Mouse (Mus musculus) urinary bladder, postnatal 10 days (tissue): ENCODE results near the gene Shb.

Experiments used
- DNase-seq: peaks from one replicate; pipeline ENCODE4 v3.0.0; 2022; ENCODE audit warnings: low spot score

The Shb gene

GRCm38 (mm10) chr4:45452569-45453111, 79.6 kb downstream of the Shb start:
- no peak for DNase-seq

DNA sequence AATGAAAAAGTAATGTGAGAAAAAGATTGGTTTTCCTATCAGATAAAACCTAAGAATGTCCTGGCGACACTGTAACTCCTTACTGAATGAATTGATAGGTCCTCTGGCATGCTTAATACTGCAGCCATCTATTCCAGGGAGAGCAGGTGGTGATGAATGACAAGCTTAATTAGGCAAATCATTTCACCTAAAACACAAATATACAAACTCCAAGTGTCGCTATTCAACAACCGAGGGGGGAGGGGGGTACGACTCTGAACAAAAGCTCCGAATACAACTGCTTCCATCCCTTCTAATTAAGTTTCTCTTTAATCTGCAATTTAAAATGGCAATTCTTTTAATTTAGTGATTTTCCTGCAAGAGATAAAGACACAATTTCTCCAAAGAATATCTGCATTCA, 83.3 kb downstream of the Shb start:
- DNase-seq = no peak

DNA sequence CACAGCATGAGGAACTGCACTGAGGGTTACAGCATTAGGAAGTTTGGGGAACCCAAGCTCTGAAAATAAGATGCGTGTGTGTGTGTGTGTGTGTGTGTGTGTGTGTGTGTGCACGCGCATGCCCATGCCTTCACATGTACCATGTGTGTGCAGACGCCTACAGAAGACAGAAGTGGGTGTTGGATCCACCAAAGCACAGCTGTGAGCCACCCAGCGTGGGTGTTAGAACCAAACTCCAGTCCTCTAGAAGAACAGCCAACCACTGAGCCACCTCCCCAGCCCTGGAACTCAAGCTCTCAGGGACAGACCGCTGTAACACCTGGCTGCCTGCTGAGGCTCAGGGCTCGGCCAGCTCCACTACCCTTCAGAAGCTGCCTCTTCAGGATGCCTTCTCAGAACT, 83.8 kb downstream of the Shb start:
- no peak for DNase-seq

GRCm38 (mm10) chr4:45447196-45447595, 85.1 kb downstream of the Shb start:
- no peak for DNase-seq

- no peak for DNase-seq
Measured at GRCm38 (mm10) chr4:45445235-45445634, 87.0 kb downstream of the Shb start.

DNA sequence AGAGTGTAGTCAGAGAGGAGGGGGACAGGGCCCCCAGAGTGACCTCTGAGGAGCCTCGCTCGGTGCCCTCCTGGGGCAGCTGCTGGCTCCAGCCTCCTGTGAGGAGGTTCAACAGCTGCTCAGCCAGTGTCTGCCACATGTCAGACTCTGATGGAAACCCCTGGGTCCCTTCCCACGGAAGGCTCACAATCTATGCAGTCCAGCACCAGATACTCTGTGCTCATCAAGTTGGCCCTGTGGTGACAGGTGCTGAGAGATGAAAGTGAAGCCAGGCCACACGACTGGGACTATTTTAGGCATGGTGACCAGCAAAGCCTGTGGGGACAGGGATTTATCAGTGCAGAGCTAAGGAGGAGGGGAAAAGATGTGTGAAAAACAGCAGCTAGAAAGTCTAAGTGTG, 87.5 kb downstream of the Shb start:
- no peak for DNase-seq

DNA sequence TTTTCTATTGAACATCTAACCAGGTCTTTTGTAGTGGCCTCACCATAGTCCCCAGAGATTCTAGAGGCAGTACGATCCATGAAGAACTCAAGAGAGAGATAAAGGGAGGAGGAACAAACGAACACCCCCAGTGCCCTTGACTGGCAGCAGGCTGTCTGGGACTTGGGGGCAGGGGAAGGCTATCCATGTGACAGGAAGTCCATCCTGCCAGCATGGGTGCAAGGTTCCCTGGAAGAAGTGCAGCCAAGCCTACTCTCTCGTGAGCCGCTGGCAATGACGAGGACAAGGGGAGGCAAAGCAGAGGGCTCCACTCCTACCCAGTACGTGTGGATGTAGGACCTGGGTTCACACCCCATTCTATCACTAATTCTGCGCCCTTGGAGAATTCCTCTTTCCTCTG, 88.6 kb downstream of the Shb start:
- no peak for DNase-seq

DNA sequence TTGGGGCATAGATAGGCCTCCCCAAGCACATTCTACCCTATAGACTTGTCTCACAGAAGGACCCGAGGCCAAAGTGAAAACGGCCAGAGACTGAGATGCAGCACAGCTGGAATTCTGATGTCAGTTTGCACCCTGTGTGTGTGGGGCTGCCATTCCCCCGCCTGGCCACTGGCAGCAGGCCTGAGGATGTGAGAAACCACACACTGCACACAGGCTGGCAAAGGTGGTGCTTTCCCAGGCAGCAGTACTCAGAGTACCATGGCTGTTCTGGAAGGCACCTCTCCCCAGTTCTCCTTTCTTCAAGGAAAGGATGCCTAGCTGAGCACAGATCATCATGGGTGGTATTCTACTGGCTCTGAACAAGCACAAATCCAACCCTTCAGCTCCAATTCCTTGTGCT, 90.0 kb downstream of the Shb start:
- no peak for DNase-seq

DNA sequence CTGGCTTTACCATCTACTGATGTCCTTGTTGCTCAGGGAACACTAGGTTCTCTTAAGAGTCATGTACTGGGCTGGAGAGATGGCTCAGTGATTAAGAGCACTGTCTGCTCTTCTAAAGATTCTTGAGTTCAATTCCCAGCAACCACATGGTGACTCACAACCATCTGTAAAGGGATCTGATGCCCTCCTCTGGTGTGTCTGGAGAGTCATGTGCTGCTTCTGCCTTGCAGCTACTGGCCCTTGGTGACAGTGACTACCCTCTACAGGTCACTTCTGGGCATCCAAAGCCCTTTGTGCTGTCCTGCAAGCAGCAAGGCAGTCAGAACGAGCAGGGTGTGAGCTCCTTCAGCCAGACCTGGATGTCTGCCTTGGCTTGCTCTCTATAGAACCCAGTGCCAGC, 90.5 kb downstream of the Shb start:
- DNase-seq = no peak

DNA sequence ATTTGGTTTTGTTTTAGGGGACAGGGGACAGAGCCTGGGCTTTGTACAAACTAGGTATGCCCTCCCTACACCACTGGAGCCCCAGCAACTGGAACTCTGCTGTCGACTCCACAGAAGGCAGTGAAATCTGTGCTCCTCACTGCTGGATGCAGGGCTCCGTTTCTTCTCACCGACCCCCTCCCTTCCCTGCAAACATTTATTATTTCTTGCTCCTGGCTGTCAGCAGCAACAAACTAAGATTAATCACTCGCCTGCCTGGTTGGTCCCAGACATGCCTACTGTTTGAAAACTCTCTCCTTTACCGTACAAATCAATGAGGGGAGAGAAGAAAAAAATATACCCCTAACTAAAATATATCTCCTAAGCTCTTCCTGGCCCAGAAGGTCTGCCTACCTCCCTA, 93.0 kb downstream of the Shb start:
- no peak for DNase-seq

- no peak for DNase-seq
Measured at GRCm38 (mm10) chr4:45437010-45437409, 95.3 kb downstream of the Shb start.

- no peak for DNase-seq
Measured at GRCm38 (mm10) chr4:45436383-45436913, 95.8 kb downstream of the Shb start.

GRCm38 (mm10) chr4:45435899-45436298, 96.4 kb downstream of the Shb start:
- DNase-seq = no peak

DNA sequence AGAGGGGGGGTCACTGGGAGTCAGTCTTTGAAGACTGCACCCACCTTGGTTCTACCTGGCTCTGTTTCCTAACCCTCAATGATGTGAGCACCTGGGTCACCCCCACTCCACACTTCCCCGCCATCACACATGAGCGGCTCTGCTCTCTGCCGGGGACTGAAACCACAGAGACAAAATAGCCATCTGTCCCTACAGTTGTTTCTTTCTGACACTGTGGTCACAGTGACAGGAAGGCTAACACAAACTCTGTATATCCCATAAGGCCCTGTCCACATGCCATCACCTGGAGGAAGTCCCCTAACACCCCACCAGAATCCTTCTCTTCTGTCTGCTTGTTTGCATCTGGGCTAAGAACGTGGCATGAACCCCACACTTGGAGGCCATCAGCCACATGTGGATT, 97.6 kb downstream of the Shb start:
- DNase-seq = no peak

- DNase-seq = no peak
Measured at GRCm38 (mm10) chr4:45434071-45434470, 98.2 kb downstream of the Shb start.

GRCm38 (mm10) chr4:45431806-45432205, 100.5 kb downstream of the Shb start:
- no peak for DNase-seq

GRCm38 (mm10) chr4:45431316-45431715, 101.0 kb downstream of the Shb start:
- no peak for DNase-seq

- no peak for DNase-seq
Measured at GRCm38 (mm10) chr4:45429451-45429850, 102.8 kb downstream of the Shb start.

DNA sequence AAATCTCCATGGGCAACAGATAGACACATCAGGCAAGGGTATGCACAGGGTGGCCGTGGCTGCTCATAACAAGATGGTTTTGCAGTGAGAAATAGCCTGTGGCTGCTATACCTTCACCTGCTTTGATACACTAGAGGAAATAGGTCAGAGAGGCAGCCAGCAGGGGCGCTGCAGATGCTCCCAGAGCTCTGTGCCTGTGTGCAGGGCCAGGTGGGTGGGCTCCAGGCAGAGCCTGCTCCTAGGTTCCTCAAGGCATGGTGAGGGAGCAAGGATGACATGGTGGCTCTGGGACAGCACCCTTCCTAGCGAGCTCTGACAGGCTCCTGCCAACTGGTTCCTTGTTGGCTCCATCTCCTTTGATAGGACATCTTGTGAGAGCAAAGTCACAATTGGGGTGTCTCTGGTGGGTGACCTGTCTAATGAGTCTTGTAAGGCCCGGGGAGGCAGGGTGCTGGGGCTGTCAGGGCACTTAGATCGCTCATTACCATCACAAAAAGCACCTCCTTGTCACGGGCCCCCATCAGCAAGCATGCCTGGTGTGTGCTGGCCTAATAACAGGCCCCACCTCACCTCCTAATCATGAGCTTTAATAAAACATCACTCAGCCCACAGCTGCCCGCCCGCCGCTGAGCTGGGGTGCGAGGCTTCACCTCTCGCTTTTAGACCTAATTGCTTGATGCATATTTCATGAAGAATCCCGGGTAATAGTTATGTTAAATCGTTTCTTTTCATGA, 105.4 kb downstream of the Shb start:
- DNase-seq = no peak

DNA sequence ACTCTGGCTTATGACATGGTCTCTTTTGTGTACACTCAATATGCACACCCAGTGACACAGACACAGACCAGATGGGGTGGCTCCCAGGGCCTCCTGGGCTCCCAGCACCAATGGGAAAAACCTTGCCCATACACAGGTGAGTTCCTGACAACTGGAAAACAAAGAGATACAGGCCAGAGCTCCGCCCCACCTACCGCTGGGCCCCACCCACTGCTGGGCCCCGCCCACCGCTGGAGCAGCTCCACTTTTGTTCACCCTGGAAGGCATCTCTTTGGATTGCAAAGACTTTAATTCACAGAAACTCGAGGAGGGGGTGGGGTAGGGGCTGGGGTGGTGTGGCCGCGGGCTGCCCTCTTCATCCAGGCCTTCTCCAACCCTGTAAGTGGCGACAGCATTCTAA, 108.9 kb downstream of the Shb start:
- DNase-seq = no peak

- DNase-seq = no peak
Measured at GRCm38 (mm10) chr4:45422640-45423039, 109.6 kb downstream of the Shb start.

GRCm38 (mm10) chr4:45421519-45422260, 110.6 kb downstream of the Shb start:
- no peak for DNase-seq

- DNase-seq = no peak
Measured at GRCm38 (mm10) chr4:45420733-45421132, 111.5 kb downstream of the Shb start.
